Mouse (Mus musculus): ENCODE measurements around the gene Sgcd. TPM values are rescaled to one million over a fixed set of nuclear protein-coding genes. Genes with fewer than 3 reads are reported as not detected.

The Sgcd gene
- polyA plus RNA-seq, 1 experiment from 2014 or later: 9.1 TPM

- no peak for ATAC-seq (ENCODE audit: insufficient number of reproducible peaks, insufficient read depth, low FRiP score, low TSS enrichment, low read depth)
- Histone ChIP-seq H3K27ac (no peak overlapping the region), H3K36me3 (no peaks in the 10 kb centered on the region), H3K4me3 (replicated peaks) (no peak overlapping the region), H3K9me3 (no peaks in the 10 kb centered on the region), H3K4me2 (no peak overlapping the region), H3K9ac (replicated peaks) (no peak overlapping the region), H3K27me3 (no peaks in the 10 kb centered on the region), H3K4me1 (replicated peaks) (no peaks in the 10 kb centered on the region)
- 91% methylated on average over 2 of the region's 2 CpGs for WGBS
Observed at GRCm38 (mm10) chr11:47071161-47071560, 917.6 kb downstream of the Sgcd start.

GRCm38 (mm10) chr11:47069769-47070384 lies 918.9 kb downstream of the Sgcd start:
- no peak overlapping the region for H3K27ac ChIP-seq
- 83% methylated on average over 2 of the region's 2 CpGs for WGBS
- H3K9me3 ChIP-seq: no peaks in the 10 kb centered on the region
- no peak overlapping the region for H3K4me3 ChIP-seq (replicated peaks)
- ATAC-seq (ENCODE audit: insufficient number of reproducible peaks, insufficient read depth, low FRiP score, low TSS enrichment, low read depth): no peak
- H3K36me3 ChIP-seq: no peaks in the 10 kb centered on the region
- no peaks in the 10 kb centered on the region for H3K4me1 ChIP-seq (replicated peaks)
- H3K27me3 ChIP-seq: no peaks in the 10 kb centered on the region
- no peak overlapping the region for H3K4me2 ChIP-seq
- no peak overlapping the region for H3K9ac ChIP-seq (replicated peaks)

GRCm38 (mm10) chr11:47063690-47064089 lies 925.1 kb downstream of the Sgcd start:
- Histone ChIP-seq H3K27me3 (no peaks in the 10 kb centered on the region), H3K4me1 (replicated peaks) (no peaks in the 10 kb centered on the region), H3K4me3 (replicated peaks) (no peak overlapping the region), H3K9ac (replicated peaks) (no peak overlapping the region), H3K4me2 (no peak overlapping the region), H3K36me3 (no peaks in the 10 kb centered on the region), H3K9me3 (no peaks in the 10 kb centered on the region), H3K27ac (no peak overlapping the region)
- no peak for ATAC-seq (ENCODE audit: insufficient number of reproducible peaks, insufficient read depth, low FRiP score, low TSS enrichment, low read depth)
- WGBS: 73% methylated on average over 4 of the region's 4 CpGs

- no peaks in the 10 kb centered on the region for H3K9me3 ChIP-seq
- no peak overlapping the region for H3K27ac ChIP-seq
- H3K4me3 ChIP-seq (replicated peaks): no peak overlapping the region
- no peaks in the 10 kb centered on the region for H3K27me3 ChIP-seq
- H3K4me2 ChIP-seq: no peak overlapping the region
- ATAC-seq (ENCODE audit: insufficient number of reproducible peaks, insufficient read depth, low FRiP score, low TSS enrichment, low read depth): no peak
- no peaks in the 10 kb centered on the region for H3K36me3 ChIP-seq
- H3K4me1 ChIP-seq (replicated peaks): no peaks in the 10 kb centered on the region
- no peak overlapping the region for H3K9ac ChIP-seq (replicated peaks)
- 61% methylated on average over 2 of the region's 2 CpGs for WGBS
Observed at GRCm38 (mm10) chr11:47050390-47050789, 938.4 kb downstream of the Sgcd start.

DNA sequence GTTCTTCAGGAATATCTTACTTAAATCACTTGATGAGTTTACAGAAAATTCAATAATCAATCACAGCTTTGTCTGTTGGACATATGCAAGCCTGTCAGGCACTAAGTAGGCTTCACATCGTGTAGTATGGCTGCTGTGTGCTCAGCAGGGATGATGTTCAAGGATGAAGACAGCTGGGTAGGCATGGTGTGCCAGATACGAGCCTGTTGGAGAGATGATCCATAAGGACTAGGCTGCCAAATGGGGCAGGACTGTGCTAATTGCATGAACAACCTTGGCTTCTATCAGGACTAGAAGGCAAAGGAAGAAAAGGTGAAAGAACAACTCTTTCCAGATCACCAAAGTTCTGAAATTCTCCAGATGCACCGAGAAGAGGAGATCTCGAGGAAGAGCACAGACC lies 939.0 kb downstream of the Sgcd start:
- WGBS: 84% methylated on average over 4 of the region's 4 CpGs
- Histone ChIP-seq H3K27ac (no peak overlapping the region), H3K36me3 (no peaks in the 10 kb centered on the region), H3K4me2 (no peak overlapping the region), H3K27me3 (no peaks in the 10 kb centered on the region), H3K4me3 (replicated peaks) (no peak overlapping the region), H3K4me1 (replicated peaks) (no peaks in the 10 kb centered on the region), H3K9me3 (no peaks in the 10 kb centered on the region), H3K9ac (replicated peaks) (no peak overlapping the region)
- no peak for ATAC-seq (ENCODE audit: insufficient number of reproducible peaks, insufficient read depth, low FRiP score, low TSS enrichment, low read depth)

DNA sequence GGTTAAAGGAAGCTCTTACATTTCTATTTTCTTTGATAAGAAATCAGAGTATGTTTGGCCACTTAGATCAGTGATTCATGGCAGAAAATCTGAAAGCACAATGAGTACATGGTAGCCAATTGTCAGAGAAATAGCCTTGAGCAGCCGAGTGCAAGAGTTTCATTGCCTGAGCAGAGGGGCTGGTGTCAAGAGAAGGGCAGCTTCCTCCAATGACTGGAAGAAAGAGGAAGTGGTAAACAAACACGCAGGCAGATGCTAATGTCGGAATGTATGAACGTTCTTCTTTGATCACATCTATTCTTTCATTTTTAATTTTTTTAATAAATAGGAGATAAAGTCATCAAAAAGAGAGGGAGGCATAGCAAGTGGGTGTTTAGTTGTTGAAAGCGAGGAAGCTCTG lies 956.5 kb downstream of the Sgcd start:
- H3K36me3 ChIP-seq: no peaks in the 10 kb centered on the region
- WGBS: 83% methylated on average over 5 of the region's 5 CpGs
- no peak overlapping the region for H3K4me2 ChIP-seq
- H3K9ac ChIP-seq (replicated peaks): no peak overlapping the region
- no peak overlapping the region for H3K27ac ChIP-seq
- H3K9me3 ChIP-seq: no peaks in the 10 kb centered on the region
- H3K4me1 ChIP-seq (replicated peaks): no peaks in the 10 kb centered on the region
- H3K4me3 ChIP-seq (replicated peaks): no peak overlapping the region
- H3K27me3 ChIP-seq: no peaks in the 10 kb centered on the region
- no peak for ATAC-seq (ENCODE audit: insufficient number of reproducible peaks, insufficient read depth, low FRiP score, low TSS enrichment, low read depth)

DNA sequence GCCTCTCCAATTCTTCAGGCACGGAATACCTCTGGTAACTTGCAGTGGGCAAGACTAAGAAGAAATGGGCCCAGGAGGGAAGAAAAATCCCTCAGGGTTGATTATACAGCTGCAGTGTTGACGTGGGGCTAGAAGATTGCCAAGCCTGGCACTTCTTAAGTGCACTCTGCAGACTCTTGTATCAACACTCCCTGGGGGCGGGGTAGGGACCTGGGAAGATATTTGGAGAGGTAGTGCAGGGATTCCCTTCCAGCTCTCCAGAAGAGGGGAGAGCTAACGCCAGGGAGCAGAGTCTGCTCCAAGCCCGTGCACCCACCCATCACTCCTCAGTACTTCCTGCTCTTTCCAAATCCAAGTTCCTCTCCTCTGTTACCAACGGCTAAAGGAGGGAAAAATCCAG lies 967.9 kb downstream of the Sgcd start:
- 27% methylated on average over 6 of the region's 6 CpGs for WGBS
- H3K27ac ChIP-seq: no peak overlapping the region
- ATAC-seq (ENCODE audit: insufficient number of reproducible peaks, insufficient read depth, low FRiP score, low TSS enrichment, low read depth): no peak

GRCm38 (mm10) chr11:47018139-47018538 lies 970.6 kb downstream of the Sgcd start:
- Histone ChIP-seq H3K27ac (no peak overlapping the region), H3K36me3 (no peaks in the 10 kb centered on the region), H3K4me1 (replicated peaks) (no peaks in the 10 kb centered on the region), H3K9ac (replicated peaks) (no peak overlapping the region), H3K4me3 (replicated peaks) (no peak overlapping the region), H3K27me3 (no peaks in the 10 kb centered on the region), H3K9me3 (no peaks in the 10 kb centered on the region), H3K4me2 (no peak overlapping the region)
- WGBS: 77% methylated on average over 2 of the region's 2 CpGs
- ATAC-seq (ENCODE audit: insufficient number of reproducible peaks, insufficient read depth, low FRiP score, low TSS enrichment, low read depth): no peak

More for the DNA sequence above, 967.9 kb downstream of the Sgcd start:
- Histone ChIP-seq H3K4me3 (replicated peaks) (no peak overlapping the region), H3K9ac (replicated peaks) (no peak overlapping the region), H3K4me1 (replicated peaks) (no peaks in the 10 kb centered on the region), H3K36me3 (no peaks in the 10 kb centered on the region), H3K4me2 (no peak overlapping the region), H3K9me3 (no peaks in the 10 kb centered on the region), H3K27me3 (no peaks in the 10 kb centered on the region)

DNA sequence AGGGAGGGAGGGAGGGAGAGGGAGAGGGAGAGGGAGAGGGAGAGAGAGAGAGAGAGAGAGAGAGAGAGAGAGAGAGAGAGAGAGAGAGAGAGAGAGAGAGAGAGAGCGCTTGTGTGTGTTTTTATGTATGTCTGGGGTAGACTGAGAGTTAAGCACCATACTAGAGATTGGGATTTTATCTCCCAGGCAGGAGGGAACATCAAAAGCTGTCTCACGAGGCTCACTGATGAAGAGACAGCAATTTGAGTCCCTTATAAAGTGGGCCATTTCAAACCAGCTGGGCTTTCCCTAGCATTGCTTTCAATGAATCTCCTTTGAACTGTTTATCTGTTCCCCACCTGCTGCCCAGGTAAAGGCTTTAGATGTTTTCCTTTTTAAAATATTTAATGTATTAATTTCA lies 973.1 kb downstream of the Sgcd start:
- 46% methylated on average over 2 of the region's 2 CpGs for WGBS
- no peak overlapping the region for H3K4me3 ChIP-seq (replicated peaks)
- ATAC-seq (ENCODE audit: insufficient number of reproducible peaks, insufficient read depth, low FRiP score, low TSS enrichment, low read depth): no peak
- no peaks in the 10 kb centered on the region for H3K27me3 ChIP-seq
- H3K36me3 ChIP-seq: no peaks in the 10 kb centered on the region
- H3K27ac ChIP-seq: no peak overlapping the region
- no peaks in the 10 kb centered on the region for H3K4me1 ChIP-seq (replicated peaks)
- no peak overlapping the region for H3K9ac ChIP-seq (replicated peaks)
- H3K4me2 ChIP-seq: no peak overlapping the region
- no peaks in the 10 kb centered on the region for H3K9me3 ChIP-seq

DNA sequence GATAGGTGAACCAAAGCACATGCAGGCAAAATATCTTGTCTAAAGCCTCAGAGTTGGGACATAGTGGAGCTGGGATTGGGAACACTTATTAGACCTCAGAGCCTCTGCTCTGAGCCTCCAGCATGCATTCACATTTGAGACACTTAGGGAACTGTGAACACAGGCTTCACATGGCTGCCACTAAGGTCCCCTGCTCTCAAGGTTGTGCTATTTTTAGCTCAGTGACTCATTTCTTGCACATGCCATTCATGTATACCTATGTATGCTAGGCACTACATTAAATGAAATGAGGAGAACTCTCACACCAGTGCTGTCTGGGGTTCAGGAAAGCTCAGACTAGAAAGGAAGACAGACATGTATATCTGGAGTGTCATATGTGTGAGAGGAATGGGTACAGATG lies 974.5 kb downstream of the Sgcd start:
- H3K27ac ChIP-seq: no peak overlapping the region
- no peaks in the 10 kb centered on the region for H3K4me1 ChIP-seq (replicated peaks)
- no peaks in the 10 kb centered on the region for H3K36me3 ChIP-seq
- no peaks in the 10 kb centered on the region for H3K9me3 ChIP-seq
- no peak for ATAC-seq (ENCODE audit: insufficient number of reproducible peaks, insufficient read depth, low FRiP score, low TSS enrichment, low read depth)
- no peak overlapping the region for H3K4me2 ChIP-seq
- no peaks in the 10 kb centered on the region for H3K27me3 ChIP-seq
- no peak overlapping the region for H3K9ac ChIP-seq (replicated peaks)
- no peak overlapping the region for H3K4me3 ChIP-seq (replicated peaks)

DNA sequence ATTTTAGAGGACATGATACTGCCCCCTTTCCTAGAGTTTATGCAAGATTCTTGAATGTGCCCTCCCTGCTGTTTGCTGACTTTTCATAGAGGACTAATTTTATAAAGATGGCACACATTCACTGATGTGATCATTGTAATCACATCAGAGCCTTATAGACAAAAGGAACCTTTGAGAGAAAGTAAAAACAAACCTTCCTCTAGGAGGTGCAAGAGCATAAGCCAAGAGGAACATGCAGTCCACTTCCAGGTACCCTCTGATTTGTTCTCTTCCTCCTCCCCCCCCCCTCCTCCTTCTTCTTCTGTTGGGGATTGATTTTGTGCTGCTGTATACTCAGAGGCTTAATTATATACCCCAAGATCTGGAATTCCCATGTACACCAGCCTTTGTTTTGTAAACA lies 978.6 kb downstream of the Sgcd start:
- Histone ChIP-seq H3K9ac (replicated peaks) (no peak overlapping the region), H3K4me2 (no peak overlapping the region), H3K27me3 (no peaks in the 10 kb centered on the region), H3K36me3 (no peaks in the 10 kb centered on the region), H3K27ac (no peak overlapping the region), H3K9me3 (no peaks in the 10 kb centered on the region), H3K4me1 (replicated peaks) (no peaks in the 10 kb centered on the region), H3K4me3 (replicated peaks) (no peak overlapping the region)
- no peak for ATAC-seq (ENCODE audit: insufficient number of reproducible peaks, insufficient read depth, low FRiP score, low TSS enrichment, low read depth)

DNA sequence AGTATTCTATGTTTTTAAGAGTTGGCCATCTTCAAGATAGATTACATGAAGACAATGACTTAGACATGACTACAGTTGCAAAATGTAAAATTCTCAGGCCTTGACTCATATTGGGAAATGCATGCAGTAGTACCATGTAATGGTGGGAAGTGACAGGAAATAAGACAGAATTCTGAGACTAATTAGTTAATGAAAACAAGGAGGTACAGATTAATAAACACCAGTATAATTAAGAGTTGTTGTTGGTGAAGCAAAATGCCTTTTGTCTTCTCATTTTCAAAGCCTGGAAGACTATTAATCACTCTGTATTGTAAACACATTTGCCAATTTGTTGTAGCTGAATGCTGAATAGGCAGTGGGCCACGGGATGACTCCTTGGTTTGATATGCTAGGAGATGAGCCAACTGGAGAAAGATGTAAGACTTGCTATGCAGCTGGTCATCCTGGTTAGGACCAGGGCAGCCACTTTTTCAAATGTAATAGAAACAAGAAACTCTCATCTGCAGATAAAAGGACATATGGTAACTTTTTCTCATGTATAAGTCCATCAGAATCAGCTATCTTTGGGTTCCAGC lies 983.4 kb downstream of the Sgcd start:
- no peak overlapping the region for H3K9ac ChIP-seq (replicated peaks)
- WGBS: 63% methylated on average over 1 of the region's 1 CpGs

More for the DNA sequence above, 983.4 kb downstream of the Sgcd start:
- no peak overlapping the region for H3K4me2 ChIP-seq
- no peaks in the 10 kb centered on the region for H3K27me3 ChIP-seq
- no peak overlapping the region for H3K27ac ChIP-seq
- H3K9me3 ChIP-seq: no peaks in the 10 kb centered on the region
- no peaks in the 10 kb centered on the region for H3K4me1 ChIP-seq (replicated peaks)
- H3K4me3 ChIP-seq (replicated peaks): no peak overlapping the region
- ATAC-seq (ENCODE audit: insufficient number of reproducible peaks, insufficient read depth, low FRiP score, low TSS enrichment, low read depth): no peak
- no peaks in the 10 kb centered on the region for H3K36me3 ChIP-seq
